Mouse (Mus musculus): ENCODE results near the gene 0610040J01Rik.
"Not testable (repeated sequence)": the region's sequence is repeated elsewhere in the genome, so short reads cannot be mapped to it uniquely, and the experiment has no call there.

Gene 0610040J01Rik

DNA sequence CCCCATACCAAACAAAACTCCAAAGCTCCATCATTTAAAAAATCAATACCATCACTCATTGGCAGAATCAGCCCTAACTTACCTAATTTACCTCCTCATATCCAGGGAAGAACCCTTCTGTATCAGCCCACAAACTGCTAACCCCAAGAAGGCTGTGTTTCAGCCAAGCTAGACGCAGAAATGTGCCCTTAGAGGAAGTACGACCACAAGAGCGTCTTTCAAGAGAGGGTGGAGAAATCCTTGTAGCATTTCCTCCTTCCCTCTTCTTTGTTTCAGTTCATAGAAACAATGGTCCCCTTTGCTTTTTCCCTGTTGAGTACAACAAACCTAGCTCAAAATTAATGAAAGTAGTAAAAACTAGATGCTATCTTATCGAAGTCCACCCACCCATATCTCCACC lies 18.9 kb downstream of the 0610040J01Rik start:
- no peak for DNase-seq (ENCODE audit: low spot score)

GRCm38 (mm10) chr5:63833955-63834354 lies 21.8 kb downstream of the 0610040J01Rik start:
- no peak for DNase-seq (ENCODE audit: low spot score)

GRCm38 (mm10) chr5:63834435-63834834 lies 22.3 kb downstream of the 0610040J01Rik start:
- DNase-seq (ENCODE audit: low spot score), result no peak

- DNase-seq (ENCODE audit: low spot score), result no peak
Observed at GRCm38 (mm10) chr5:63837115-63837514, 25.0 kb downstream of the 0610040J01Rik start.

DNA sequence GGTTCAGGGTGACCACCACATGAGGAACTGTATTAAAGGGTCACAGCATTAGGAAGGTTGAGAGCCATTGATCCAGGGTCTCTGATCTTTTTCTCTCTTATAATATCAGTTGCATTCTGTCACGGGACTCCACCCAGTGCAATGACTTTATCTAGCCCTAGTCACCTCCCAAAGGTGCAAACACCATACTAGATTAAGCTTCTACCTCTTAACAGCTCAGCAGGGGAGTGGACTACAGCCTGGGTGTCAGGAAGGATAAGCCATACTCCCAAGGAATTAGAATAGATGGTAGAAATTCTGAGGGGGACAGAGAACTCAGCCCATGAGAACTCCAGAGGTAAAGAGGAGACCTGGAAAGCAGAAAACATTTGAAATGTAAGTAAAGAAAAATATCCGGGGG lies 25.7 kb downstream of the 0610040J01Rik start:
- no peak for DNase-seq (ENCODE audit: low spot score)

GRCm38 (mm10) chr5:63839801-63840416 lies 27.7 kb downstream of the 0610040J01Rik start:
- no peak for DNase-seq (ENCODE audit: low spot score)

DNA sequence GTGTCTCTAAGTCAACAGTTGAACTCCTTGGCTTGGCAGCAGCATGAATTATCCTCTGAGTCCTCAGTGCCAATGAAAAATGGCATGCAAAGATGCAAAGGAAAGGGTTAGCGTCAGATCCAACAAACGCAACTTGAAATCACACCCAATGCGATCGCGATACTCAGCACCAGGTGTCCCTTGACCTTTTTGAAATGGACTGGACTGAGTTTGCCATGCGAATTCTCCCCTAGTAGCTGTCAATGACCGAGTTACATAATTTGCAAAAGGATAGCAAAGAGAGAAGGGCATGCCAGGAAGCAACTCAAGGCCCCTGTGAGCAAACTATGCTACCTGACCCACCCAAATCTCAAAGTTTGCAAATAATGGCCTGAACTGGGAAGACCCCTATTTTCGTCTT lies 34.9 kb downstream of the 0610040J01Rik start:
- no peak for DNase-seq (ENCODE audit: low spot score)

DNA sequence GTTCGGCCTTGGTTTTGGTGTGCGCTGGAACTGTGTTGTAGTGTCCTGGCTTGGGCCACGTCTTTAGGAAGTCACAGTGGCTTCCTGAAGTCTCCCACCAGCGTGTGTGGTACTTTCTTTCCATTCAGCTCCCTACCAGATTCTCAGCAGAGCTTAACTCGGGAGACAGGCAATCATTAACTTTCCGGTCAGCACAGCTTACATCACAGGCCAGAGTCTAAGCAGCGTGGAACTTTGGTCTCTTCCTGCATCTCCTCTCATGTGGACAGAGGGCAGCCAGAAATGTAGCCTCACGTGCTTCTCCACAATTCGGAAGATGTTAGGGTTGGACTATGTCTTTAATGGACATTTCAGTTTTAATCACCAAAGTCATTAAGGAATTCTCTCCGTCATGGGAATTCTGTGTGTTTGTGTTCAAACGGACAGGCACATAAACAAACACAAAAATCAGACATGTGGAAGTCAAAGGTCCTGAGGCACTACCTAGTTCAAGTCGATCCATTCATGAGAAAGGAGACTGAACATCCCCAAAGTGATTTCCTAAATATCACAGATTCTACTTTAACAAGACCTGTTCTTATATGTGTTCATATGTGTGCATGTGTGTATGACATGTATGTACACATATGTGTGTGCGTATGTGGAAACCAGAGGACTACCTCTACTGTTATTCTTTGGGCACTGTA lies 35.5 kb downstream of the 0610040J01Rik start:
- DNase-seq (ENCODE audit: low spot score), result no peak

DNA sequence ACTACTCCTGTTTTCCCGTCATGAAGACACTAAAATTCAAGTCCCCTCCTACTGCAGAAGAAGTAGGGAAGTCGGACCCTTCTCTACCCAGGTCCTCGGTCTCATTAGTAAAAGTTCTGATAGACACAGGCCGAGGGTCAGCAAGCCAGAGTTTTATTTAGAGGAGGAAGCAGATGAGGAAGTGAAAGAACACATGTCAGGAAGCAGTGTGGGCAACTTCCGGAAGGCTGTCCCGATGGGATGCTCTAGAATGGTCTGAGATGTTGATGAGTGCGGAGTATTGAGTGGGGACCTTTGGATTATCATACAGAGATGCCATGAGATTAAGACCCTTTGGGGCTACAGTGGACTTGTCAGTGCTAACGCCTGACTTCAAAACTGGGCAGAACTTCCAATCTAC lies 46.7 kb downstream of the 0610040J01Rik start:
- no peak for DNase-seq (ENCODE audit: low spot score)

DNA sequence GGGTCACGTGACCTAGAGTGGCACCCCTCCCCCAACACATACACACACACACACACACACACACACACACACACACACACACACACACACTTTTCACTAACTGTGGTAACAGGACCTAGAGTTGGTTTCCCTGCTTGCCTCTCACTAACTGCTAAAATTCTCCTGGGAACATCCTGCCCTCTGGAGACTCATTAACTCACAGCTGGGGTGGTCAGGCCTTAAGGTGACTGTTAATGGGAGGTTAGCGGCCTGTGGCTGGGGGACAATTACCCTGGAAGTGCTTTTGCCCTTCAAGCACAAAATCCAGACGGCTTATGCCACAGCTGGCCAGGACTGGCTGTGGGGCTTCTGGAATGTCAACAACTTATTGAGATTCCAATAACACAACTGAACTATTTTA lies 55.3 kb downstream of the 0610040J01Rik start:
- DNase-seq (ENCODE audit: low spot score), result no peak

DNA sequence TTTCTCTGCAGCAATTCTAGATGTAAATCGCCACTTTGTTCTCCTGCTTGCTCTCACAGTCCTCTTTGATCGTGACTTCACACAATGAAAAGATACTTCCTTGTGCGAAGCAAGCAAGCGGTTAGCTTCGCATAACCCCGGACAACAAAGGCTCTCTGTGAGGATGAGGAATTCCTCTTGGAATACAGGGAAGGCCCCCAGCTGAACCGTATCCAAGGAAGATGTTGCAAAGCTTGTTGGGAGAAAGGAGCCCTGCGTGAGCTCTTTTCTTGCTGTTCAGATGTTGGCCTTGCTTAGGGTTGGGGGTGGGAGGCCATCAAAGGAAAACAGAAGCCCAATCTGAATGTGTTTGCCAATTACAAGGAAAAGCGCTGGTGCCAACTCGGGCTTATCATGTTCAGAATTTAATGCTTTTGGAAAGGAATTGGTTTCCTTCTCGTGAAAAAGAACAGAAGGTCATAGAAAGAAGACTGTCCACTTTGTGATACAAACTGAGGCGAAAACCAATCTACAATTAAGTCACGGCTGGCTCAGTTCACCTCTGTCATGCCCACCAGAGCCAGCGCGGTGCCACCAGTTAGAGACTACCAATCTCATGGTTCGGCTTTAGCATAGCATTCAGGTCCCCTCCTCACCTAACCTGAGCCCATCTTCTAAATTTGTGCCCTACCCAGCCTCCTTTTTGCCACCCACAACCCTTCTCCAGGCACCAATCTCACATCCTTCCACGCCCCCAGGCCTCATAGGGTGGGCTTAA lies 60.2 kb downstream of the 0610040J01Rik start:
- DNase-seq (ENCODE audit: low spot score), result no peak

DNA sequence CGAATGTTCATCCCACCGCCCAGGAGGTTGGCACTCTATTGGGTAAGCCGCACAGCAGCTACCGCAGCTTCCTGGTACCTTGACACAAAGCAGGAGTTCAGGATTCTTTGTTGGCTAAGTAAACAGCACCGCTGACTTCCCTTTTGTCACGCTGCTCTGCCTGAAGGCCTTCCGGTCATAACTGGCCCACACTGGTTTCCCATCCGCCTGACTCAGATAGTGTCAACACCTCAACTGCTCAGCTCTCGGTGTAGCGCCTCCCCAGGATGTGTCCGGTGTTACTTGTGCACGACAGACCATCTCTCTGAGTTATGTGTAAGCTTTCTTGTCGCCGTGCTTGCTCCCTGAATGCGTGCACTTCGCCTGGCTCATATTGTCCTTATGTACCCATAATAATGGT lies 62.7 kb downstream of the 0610040J01Rik start:
- DNase-seq (ENCODE audit: low spot score), result no peak

GRCm38 (mm10) chr5:63876081-63876480 lies 63.9 kb downstream of the 0610040J01Rik start:
- DNase-seq (ENCODE audit: low spot score), result no peak

GRCm38 (mm10) chr5:63879026-63879425 lies 66.9 kb downstream of the 0610040J01Rik start:
- no peak for DNase-seq (ENCODE audit: low spot score)

GRCm38 (mm10) chr5:63886292-63886691 lies 74.1 kb downstream of the 0610040J01Rik start:
- no peak for DNase-seq (ENCODE audit: low spot score)

GRCm38 (mm10) chr5:63886709-63887108 lies 74.5 kb downstream of the 0610040J01Rik start:
- DNase-seq (ENCODE audit: low spot score), result peak; percentile 37

DNA sequence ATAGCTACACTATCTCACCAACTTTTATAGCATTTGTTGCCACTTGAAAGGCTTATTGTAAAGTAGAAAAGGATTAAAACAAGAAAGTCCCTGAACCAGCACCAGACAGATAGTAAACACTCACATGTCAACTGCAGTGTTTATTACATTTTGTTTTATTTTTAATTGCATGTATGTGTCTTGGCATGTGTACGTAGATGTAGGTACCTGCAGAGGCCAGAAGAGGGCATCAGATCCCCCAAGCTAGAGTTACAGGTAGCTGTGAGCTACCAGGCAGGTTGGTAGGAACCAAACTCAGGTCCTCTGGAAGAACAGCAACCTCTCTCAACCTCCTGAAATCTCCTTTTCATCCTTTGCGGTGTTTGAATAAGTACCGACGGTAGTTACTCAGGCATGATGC lies 74.9 kb downstream of the 0610040J01Rik start:
- DNase-seq (ENCODE audit: low spot score), result no peak

DNA sequence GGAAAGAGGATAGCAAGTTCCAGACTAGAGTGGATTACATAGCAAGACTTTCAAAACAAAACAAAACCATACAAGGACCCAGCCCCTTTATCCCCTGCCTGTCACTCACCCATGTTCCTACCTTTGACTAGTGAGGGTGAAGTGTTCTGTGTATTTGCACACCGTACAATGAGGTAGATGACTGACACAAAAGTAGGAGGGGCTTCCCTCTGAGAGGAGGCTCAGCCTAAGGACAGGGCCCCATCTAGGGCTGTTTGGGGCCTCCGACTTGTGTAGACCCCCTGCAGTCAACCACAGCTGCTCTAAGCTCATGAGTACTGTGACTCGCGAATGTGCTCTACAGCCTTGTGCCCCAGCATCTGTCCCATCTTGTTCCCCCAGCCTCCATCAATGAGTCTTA lies 79.1 kb downstream of the 0610040J01Rik start:
- no peak for DNase-seq (ENCODE audit: low spot score)

GRCm38 (mm10) chr5:63891912-63892311 lies 79.7 kb downstream of the 0610040J01Rik start:
- no peak for DNase-seq (ENCODE audit: low spot score)

GRCm38 (mm10) chr5:63897001-63897819 lies 85.0 kb downstream of the 0610040J01Rik start:
- not testable (repeated sequence) for DNase-seq (ENCODE audit: low spot score)

GRCm38 (mm10) chr5:63897820-63898110 lies 85.6 kb downstream of the 0610040J01Rik start:
- no peak for DNase-seq (ENCODE audit: low spot score)

DNA sequence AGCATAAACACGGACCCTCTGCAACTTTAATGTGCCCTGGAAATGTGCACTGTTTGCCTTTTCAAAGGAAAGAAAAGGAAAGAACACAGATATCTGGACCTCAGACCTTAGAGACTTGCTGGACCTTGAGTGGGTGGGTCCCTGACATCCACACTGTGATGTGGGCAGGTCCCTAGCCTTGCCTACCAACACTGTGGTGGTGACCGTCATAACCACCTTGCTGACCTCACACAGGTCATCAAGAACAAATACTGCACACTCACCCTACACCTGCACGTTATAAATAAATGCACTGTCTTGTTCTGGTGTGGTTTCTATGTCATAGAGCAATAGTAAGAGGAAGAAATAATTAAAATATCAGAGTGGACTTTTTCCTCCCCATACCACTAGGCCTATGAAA lies 91.2 kb downstream of the 0610040J01Rik start:
- no peak for DNase-seq (ENCODE audit: low spot score)

Data from MN1 (cell line).